15 mouse cellular contexts compared by ENCODE assay signal in the genomic region with DNA sequence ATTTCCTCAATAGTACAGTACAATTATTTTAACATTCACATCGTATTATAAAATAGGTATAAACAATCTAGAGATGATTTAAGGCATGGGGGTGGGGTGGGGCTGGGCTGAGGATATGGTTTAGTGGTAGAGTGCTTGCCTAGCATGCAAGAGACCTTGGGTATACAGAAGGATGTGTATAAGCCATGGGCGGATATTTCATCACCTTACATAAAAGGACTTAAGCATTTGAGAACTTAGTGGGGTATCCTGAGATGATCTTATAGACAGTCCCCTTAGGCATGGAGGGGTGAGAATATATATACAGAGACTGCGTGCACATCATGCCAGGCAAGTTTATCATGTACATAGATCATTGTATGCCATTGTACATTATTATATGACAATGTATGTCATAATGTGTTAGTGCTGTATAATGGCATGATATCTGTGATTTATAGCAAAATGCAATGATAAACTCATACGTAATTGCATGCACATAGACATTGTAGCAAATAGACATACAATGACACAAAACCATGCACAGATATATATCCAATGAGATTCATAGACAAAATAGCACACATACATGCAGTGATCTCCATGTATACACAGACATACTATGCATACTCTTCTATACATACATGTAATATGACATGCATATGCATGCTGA. TPM values are rescaled to one million over a fixed set of nuclear protein-coding genes. Genes with fewer than 3 reads are reported as not detected.
DNase-seq lines count a peak whose midpoint lies in the region; ATAC-seq and TF ChIP-seq lines count a peak whose summit lies in the region.
"Had no signal": no experiment of that assay in that cellular context is flagged by ENCODE, and none has a peak within 500 bp of the region (broad histone marks: within the 10 kb centered on the region; RNA-seq: fewer than 3 reads in every experiment).

No protein-coding gene starts in this region.

- peak; percentile 22 for ATAC-seq in liver, postnatal 0 days
- ATAC-seq in activated CD4-positive, CD25-positive, alpha-beta regulatory T cell, adult 4 months = no peak
- ATAC-seq: forebrain, embryonic 14.5 days; Patski had no signal

- no peaks in the 10 kb centered on the region for H3K9me3 ChIP-seq in liver, postnatal 0 days (ENCODE audit: low read length)
- H3K9me3 ChIP-seq: embryonic facial prominence, embryonic 10.5 days; limb, embryonic 15.5 days had no signal

- H3K4me2 ChIP-seq in liver, postnatal 0 days (ENCODE audit: low read depth, low read length) = no peak overlapping the region
- H3K4me2 ChIP-seq: limb, embryonic 15.5 days had no signal

- no peak overlapping the region for H3K4me3 ChIP-seq in liver, postnatal 0 days (ENCODE audit: low read depth, low read length)
- H3K4me3 ChIP-seq: embryonic facial prominence, embryonic 10.5 days; heart, adult 2 months; limb, embryonic 15.5 days had no signal

- peaks cover 31% of the 10 kb centered on the region for H3K27me3 ChIP-seq in liver, postnatal 0 days (ENCODE audit: insufficient read depth, low read length)

- H3K9ac ChIP-seq in liver, postnatal 0 days (replicated peaks) = no peak overlapping the region
- H3K9ac ChIP-seq: limb, embryonic 15.5 days had no signal

- H3K27ac ChIP-seq in liver, postnatal 0 days (ENCODE audit: low read depth) = peak overlapping the region; percentile 99; the same call in 1 of the 2 replicates
- H3K27ac ChIP-seq: embryonic facial prominence, embryonic 10.5 days; heart, adult 2 months; limb, embryonic 15.5 days had no signal

- H3K4me1 ChIP-seq in liver, postnatal 0 days (ENCODE audit: insufficient read depth) = peaks cover 14% of the 10 kb centered on the region

- H3K36me3 ChIP-seq in liver, postnatal 0 days (replicated peaks; ENCODE audit: insufficient read depth, low read length) = peaks cover 13% of the 10 kb centered on the region
- H3K36me3 ChIP-seq: embryonic facial prominence, embryonic 10.5 days; limb, embryonic 15.5 days had no signal

- no peak for TF ChIP-seq CTCF in liver, postnatal 0 days (IDR thresholded peaks at IDR 0.05; ENCODE audit: low read depth)

- TF ChIP-seq EP300 in liver, postnatal 0 days (IDR thresholded peaks at IDR 0.05; ENCODE audit: low read depth) = peak; percentile 37; the same call in 1 of the 2 replicates

- 32% methylated on average over 4 of the region's 4 CpGs for WGBS in liver, postnatal 0 days (ENCODE audit: insufficient replicate concordance)

- peak; percentile 18 to 61 for DNase-seq in spleen, postnatal 4 days (ENCODE audit: low spot score in 2 of 2)
- no peak for DNase-seq in spleen, postnatal 10 days (ENCODE audit: low spot score in 2 of 2)
- DNase-seq in T-cell, adult 2 months (ENCODE audit: low spot score) = peak; percentile 54
- no peak for DNase-seq in liver, postnatal 0 days
- no peak for DNase-seq in right cerebral cortex, postnatal 36 days (ENCODE audit: low spot score in 2 of 2)
- no peak for DNase-seq in frontal cortex, postnatal 10 days (ENCODE audit: low spot score in 2 of 2)
- DNase-seq: adrenal gland, postnatal 10 days; heart, postnatal 36 days; kidney, adult 8-10 months had no signal

RNA-seq across cellular contexts. Expression of a gene that starts 1.3 kb away (rescaled TPM):
- polyA plus RNA-seq in liver, postnatal 0 days (2015; fragmentation: Nextera tagmentation; extraction: Ambion mirVana) = 0.59 and 1.2 TPM in 2 replicates
- 1 to 10 TPM; 1.6 to 2.4 TPM for polyA plus RNA-seq in activated CD4-positive, CD25-positive, alpha-beta regulatory T cell, adult 4 months (2017; shearing (Covaris generic))

RNA-seq across cellular contexts. Expression of a gene that starts 21.7 kb away (rescaled TPM):
- polyA plus RNA-seq in liver, postnatal 0 days (2015; fragmentation: Nextera tagmentation; extraction: Ambion mirVana) = 114 and 120 TPM in 2 replicates
- polyA plus RNA-seq in activated CD4-positive, CD25-positive, alpha-beta regulatory T cell, adult 4 months (2017; shearing (Covaris generic)) = 100 to 1,000 TPM; 373 to 410 TPM

RNA-seq across cellular contexts. Expression of a gene that starts 34.3 kb away (rescaled TPM):
- 250 and 274 TPM in 2 replicates for polyA plus RNA-seq in liver, postnatal 0 days (2015; fragmentation: Nextera tagmentation; extraction: Ambion mirVana)
- polyA plus RNA-seq in activated CD4-positive, CD25-positive, alpha-beta regulatory T cell, adult 4 months (2017; shearing (Covaris generic)) = not detected
- polyA plus RNA-seq: Patski had no signal

Comparison
In these comparisons a context has a peak if more than half of its experiments do, and no peak if none do; other contexts are left out.
1. DNase-seq: peak in spleen, postnatal 4 days (2 of 2) and T-cell, adult 2 months (single experiment); none in spleen, postnatal 10 days (0 of 2), liver, postnatal 0 days (single experiment), right cerebral cortex, postnatal 36 days (0 of 2) and frontal cortex, postnatal 10 days (0 of 2).
2. RNA of a gene that starts 34.3 kb away (polyA plus RNA-seq): 250 to 274 TPM in liver, postnatal 0 days; not detected in activated CD4-positive, CD25-positive, alpha-beta regulatory T cell, adult 4 months; every median in the first group is over 100 times any median in the second.